Mouse (Mus musculus): ENCODE results near the gene Faim2. TPM values are rescaled to one million over a fixed set of nuclear protein-coding genes. Genes with fewer than 3 reads are reported as not detected.

Gene Faim2
- polyA plus RNA-seq, 1 experiment from 2014 or later: 58.2 TPM

- Histone ChIP-seq H3K36me3 (ENCODE audit: control insufficient read depth, insufficient read depth, low read length) (no peaks in the 10 kb centered on the region), H3K4me3 (ENCODE audit: low read length) (no peak overlapping the region), H3K4me1 (ENCODE audit: control insufficient read depth, insufficient read depth, low read depth, low read length) (no peaks in the 10 kb centered on the region), H3K9ac (ENCODE audit: low read depth, low read length) (no peak overlapping the region), H3K4me2 (ENCODE audit: low read length) (no peak overlapping the region), H3K27ac (ENCODE audit: low read depth, low read length) (no peak overlapping the region), H3K9me3 (ENCODE audit: control insufficient read depth, low read length) (no peaks in the 10 kb centered on the region), H3K27me3 (replicated peaks; ENCODE audit: control insufficient read depth, insufficient read depth, low read length) (no peaks in the 10 kb centered on the region)
- 50% methylated on average over 11 of the region's 11 CpGs for WGBS
- ATAC-seq: peak; percentile 37; the same call in 1 of the 2 replicates
Measured at GRCm38 (mm10) chr15:99546596-99546995, 18.6 kb upstream of the Faim2 start.

DNA sequence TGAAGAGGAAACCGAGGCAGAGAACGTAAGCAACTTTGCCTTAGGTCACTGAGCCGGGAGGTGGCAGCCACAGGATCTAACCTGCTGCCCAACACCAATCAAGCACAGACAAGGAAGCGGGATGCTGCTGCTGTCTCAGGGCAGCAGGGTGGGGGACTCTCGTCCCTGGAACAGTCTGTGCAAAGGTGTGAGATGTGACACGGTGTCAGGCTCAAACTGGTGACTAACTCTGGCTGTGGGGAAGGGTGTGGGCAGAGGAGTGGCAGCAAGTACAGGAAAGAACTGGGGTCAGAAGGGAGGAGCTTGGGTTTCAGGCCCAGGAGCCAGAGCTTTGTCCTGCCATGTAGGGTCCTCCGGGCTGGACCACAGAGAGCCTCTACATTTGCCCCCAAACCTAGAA, 16.1 kb upstream of the Faim2 start:
- H3K4me1 ChIP-seq (ENCODE audit: control insufficient read depth, insufficient read depth, low read depth, low read length): no peaks in the 10 kb centered on the region
- no peak overlapping the region for H3K4me3 ChIP-seq (ENCODE audit: low read length)
- H3K9me3 ChIP-seq (ENCODE audit: control insufficient read depth, low read length): no peaks in the 10 kb centered on the region
- no peak overlapping the region for H3K27ac ChIP-seq (ENCODE audit: low read depth, low read length)
- H3K27me3 ChIP-seq (replicated peaks; ENCODE audit: control insufficient read depth, insufficient read depth, low read length): no peaks in the 10 kb centered on the region
- no peaks in the 10 kb centered on the region for H3K36me3 ChIP-seq (ENCODE audit: control insufficient read depth, insufficient read depth, low read length)
- no peak overlapping the region for H3K4me2 ChIP-seq (ENCODE audit: low read length)
- WGBS: 84% methylated on average over 7 of the region's 7 CpGs
- H3K9ac ChIP-seq (ENCODE audit: low read depth, low read length): no peak overlapping the region
- no peak for ATAC-seq

GRCm38 (mm10) chr15:99539891-99540290, 11.9 kb upstream of the Faim2 start:
- peaks cover 4% of the 10 kb centered on the region; the same call in 1 of the 2 replicates for H3K4me1 ChIP-seq (ENCODE audit: control insufficient read depth, insufficient read depth, low read depth, low read length)
- H3K36me3 ChIP-seq (ENCODE audit: control insufficient read depth, insufficient read depth, low read length): no peaks in the 10 kb centered on the region
- 77% methylated on average over 8 of the region's 8 CpGs for WGBS
- H3K27me3 ChIP-seq (replicated peaks; ENCODE audit: control insufficient read depth, insufficient read depth, low read length): no peaks in the 10 kb centered on the region
- no peaks in the 10 kb centered on the region for H3K9me3 ChIP-seq (ENCODE audit: control insufficient read depth, low read length)
- no peak overlapping the region for H3K27ac ChIP-seq (ENCODE audit: low read depth, low read length)
- no peak overlapping the region for H3K4me3 ChIP-seq (ENCODE audit: low read length)
- no peak overlapping the region for H3K9ac ChIP-seq (ENCODE audit: low read depth, low read length)
- ATAC-seq: no peak
- H3K4me2 ChIP-seq (ENCODE audit: low read length): no peak overlapping the region

GRCm38 (mm10) chr15:99536889-99537862, 9.2 kb upstream of the Faim2 start:
- no peak overlapping the region for H3K4me3 ChIP-seq (ENCODE audit: low read length)
- 42% methylated on average over 11 of the region's 11 CpGs for WGBS
- H3K36me3 ChIP-seq (ENCODE audit: control insufficient read depth, insufficient read depth, low read length): no peaks in the 10 kb centered on the region
- H3K9me3 ChIP-seq (ENCODE audit: control insufficient read depth, low read length): no peaks in the 10 kb centered on the region
- ATAC-seq: peak; percentile 58; the same call in 1 of the 2 replicates
- H3K9ac ChIP-seq (ENCODE audit: low read depth, low read length): no peak overlapping the region; the same call in 1 of the 2 replicates
- H3K27me3 ChIP-seq (replicated peaks; ENCODE audit: control insufficient read depth, insufficient read depth, low read length): no peaks in the 10 kb centered on the region
- H3K4me1 ChIP-seq (ENCODE audit: control insufficient read depth, insufficient read depth, low read depth, low read length): peaks cover 4% of the 10 kb centered on the region; the same call in 1 of the 2 replicates
- no peak overlapping the region for H3K27ac ChIP-seq (ENCODE audit: low read depth, low read length)
- no peak overlapping the region for H3K4me2 ChIP-seq (ENCODE audit: low read length)

DNA sequence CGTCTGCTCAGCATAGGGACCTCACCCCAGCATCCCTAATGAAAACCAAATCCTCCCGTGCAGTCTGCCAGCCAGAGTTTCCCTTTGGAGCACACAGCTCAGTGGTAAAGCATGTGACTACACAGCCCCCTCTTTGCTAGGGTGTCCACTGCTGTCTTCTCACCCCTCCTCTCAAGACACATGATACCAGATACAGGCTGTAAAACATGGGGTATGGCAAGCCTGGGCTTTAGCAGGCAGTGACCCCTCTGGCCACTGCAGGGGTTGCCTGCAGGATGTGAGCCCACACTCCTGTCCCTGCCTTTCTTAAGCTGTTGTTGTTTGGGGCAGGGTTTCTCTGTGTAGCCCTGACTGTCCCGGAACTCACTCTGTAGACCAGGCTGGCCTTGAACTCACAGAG, 4.1 kb upstream of the Faim2 start:
- peaks cover 13% of the 10 kb centered on the region for H3K4me1 ChIP-seq (ENCODE audit: control insufficient read depth, insufficient read depth, low read depth, low read length)
- H3K9ac ChIP-seq (ENCODE audit: low read depth, low read length): no peak overlapping the region
- no peak overlapping the region for H3K27ac ChIP-seq (ENCODE audit: low read depth, low read length)
- 72% methylated on average over 3 of the region's 3 CpGs for WGBS
- no peak for ATAC-seq
- H3K27me3 ChIP-seq (replicated peaks; ENCODE audit: control insufficient read depth, insufficient read depth, low read length): no peaks in the 10 kb centered on the region; the same call in 1 of the 2 replicates
- no peaks in the 10 kb centered on the region for H3K36me3 ChIP-seq (ENCODE audit: control insufficient read depth, insufficient read depth, low read length)
- no peak overlapping the region for H3K4me2 ChIP-seq (ENCODE audit: low read length)
- no peaks in the 10 kb centered on the region for H3K9me3 ChIP-seq (ENCODE audit: control insufficient read depth, low read length)
- H3K4me3 ChIP-seq (ENCODE audit: low read length): no peak overlapping the region

DNA sequence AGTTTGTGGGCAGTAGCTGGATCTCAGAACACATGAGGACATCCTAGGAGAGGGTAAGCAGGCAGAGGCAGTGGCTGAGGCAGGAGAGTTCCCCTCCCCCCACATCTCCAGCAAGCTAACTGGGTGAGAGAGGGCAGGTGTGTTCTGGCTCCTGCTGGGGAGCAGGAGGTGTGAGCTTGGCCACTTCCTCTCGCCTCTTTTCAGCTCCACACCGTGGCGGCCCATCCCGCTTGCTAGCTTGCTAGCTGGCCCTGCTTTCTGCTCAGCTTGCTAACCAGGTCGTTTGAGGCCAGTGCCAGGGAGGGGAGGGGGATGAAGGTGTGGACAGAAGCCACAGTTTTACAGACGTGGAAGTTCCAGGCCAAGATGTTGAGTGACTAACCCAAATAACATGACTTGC, 3.2 kb upstream of the Faim2 start:
- H3K27me3 ChIP-seq (replicated peaks; ENCODE audit: control insufficient read depth, insufficient read depth, low read length): no peaks in the 10 kb centered on the region; the same call in 1 of the 2 replicates
- no peak for ATAC-seq
- no peak overlapping the region for H3K4me2 ChIP-seq (ENCODE audit: low read length)
- no peaks in the 10 kb centered on the region for H3K36me3 ChIP-seq (ENCODE audit: control insufficient read depth, insufficient read depth, low read length)
- 42% methylated on average over 6 of the region's 6 CpGs for WGBS
- H3K9me3 ChIP-seq (ENCODE audit: control insufficient read depth, low read length): no peaks in the 10 kb centered on the region
- peaks cover 18% of the 10 kb centered on the region for H3K4me1 ChIP-seq (ENCODE audit: control insufficient read depth, insufficient read depth, low read depth, low read length)
- H3K4me3 ChIP-seq (ENCODE audit: low read length): no peak overlapping the region
- peak overlapping the region; percentile 22; the same call in 1 of the 2 replicates for H3K9ac ChIP-seq (ENCODE audit: low read depth, low read length)
- H3K27ac ChIP-seq (ENCODE audit: low read depth, low read length): no peak overlapping the region

DNA sequence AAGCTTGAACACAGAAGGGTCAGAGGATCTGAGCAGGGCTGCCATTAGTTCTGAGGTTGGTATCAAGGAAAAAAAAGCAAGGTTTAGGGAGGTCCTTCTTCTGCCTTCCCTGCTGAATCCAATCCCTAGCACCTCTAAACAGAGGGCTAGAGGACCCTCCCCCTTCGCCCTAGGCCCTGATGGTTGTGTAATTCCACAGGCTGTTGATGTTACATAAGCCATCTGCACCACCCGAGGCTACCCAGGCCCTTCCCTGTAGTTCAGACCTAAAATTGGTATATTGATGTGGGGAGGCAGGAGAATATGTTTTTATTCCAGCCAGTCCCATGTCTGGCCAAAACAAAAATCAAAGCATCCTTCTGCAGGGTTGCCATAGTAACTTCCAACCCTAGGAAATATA, 1.3 kb downstream of the Faim2 start:
- Histone ChIP-seq H3K4me1 (ENCODE audit: control insufficient read depth, insufficient read depth, low read depth, low read length) (peaks cover 20% of the 10 kb centered on the region), H3K4me2 (ENCODE audit: low read length) (peak overlapping the region; percentile 62), H3K9me3 (ENCODE audit: control insufficient read depth, low read length) (no peaks in the 10 kb centered on the region), H3K4me3 (ENCODE audit: low read length) (peak overlapping the region; percentile 42), H3K27me3 (replicated peaks; ENCODE audit: control insufficient read depth, insufficient read depth, low read length) (no peaks in the 10 kb centered on the region), H3K36me3 (ENCODE audit: control insufficient read depth, insufficient read depth, low read length) (no peaks in the 10 kb centered on the region; the same call in 1 of the 2 replicates), H3K27ac (ENCODE audit: low read depth, low read length) (no peak overlapping the region; the same call in 1 of the 2 replicates), H3K9ac (ENCODE audit: low read depth, low read length) (0 out of 2 replicates have a peak overlapping the region, but pooled peaks have one; percentile 7)
- ATAC-seq: no peak
- WGBS: 58% methylated on average over 2 of the region's 2 CpGs

DNA sequence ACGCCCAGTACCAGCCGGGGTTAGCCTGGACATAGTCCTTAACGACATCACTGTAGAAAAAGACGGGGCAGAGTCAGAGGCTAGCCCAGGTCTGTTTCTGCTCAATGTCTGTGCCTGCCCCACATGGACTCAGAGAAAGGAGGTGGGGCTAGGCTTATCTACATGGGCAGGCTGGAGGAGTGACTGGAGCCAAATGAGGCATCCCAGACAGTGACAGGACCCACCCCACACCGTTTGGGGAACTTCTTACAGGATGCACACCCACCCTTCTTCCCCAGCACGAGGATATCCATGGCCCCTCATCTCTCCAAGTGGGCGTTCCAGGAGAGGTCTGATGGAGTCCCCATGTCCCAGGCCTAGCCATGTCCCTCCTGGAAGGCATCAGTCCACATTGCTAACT, 7.7 kb downstream of the Faim2 start:
- H3K4me1 ChIP-seq (ENCODE audit: control insufficient read depth, insufficient read depth, low read depth, low read length): no peaks in the 10 kb centered on the region
- no peaks in the 10 kb centered on the region for H3K27me3 ChIP-seq (replicated peaks; ENCODE audit: control insufficient read depth, insufficient read depth, low read length)
- no peak overlapping the region for H3K4me2 ChIP-seq (ENCODE audit: low read length)
- H3K4me3 ChIP-seq (ENCODE audit: low read length): no peak overlapping the region
- H3K27ac ChIP-seq (ENCODE audit: low read depth, low read length): no peak overlapping the region
- no peaks in the 10 kb centered on the region for H3K9me3 ChIP-seq (ENCODE audit: control insufficient read depth, low read length)
- H3K9ac ChIP-seq (ENCODE audit: low read depth, low read length): no peak overlapping the region
- no peak for ATAC-seq
- no peaks in the 10 kb centered on the region; the same call in 1 of the 2 replicates for H3K36me3 ChIP-seq (ENCODE audit: control insufficient read depth, insufficient read depth, low read length)
- WGBS: 86% methylated on average over 7 of the region's 7 CpGs

DNA sequence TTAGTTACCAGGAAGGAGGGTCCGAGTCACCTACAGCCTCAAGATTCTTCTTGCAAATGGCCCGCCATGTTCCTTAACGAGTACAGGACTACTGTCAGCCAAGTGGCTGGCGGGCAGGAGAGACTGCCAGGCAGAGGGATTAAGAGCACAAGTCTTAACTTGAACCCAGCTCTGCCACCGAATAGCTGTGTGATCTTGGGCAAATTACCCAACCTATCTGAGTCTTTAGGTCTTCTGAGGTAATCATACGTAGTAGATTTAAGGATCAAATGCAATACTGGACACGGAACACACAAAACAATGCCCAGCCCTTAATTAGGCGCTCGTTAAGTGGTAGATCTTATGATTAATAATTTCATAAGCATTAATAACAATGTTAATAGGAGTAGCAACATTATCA, 8.3 kb downstream of the Faim2 start:
- no peak for ATAC-seq

More for the DNA sequence above, 8.3 kb downstream of the Faim2 start:
- Histone ChIP-seq H3K4me1 (ENCODE audit: control insufficient read depth, insufficient read depth, low read depth, low read length) (no peaks in the 10 kb centered on the region), H3K27me3 (replicated peaks; ENCODE audit: control insufficient read depth, insufficient read depth, low read length) (no peaks in the 10 kb centered on the region), H3K27ac (ENCODE audit: low read depth, low read length) (no peak overlapping the region), H3K9ac (ENCODE audit: low read depth, low read length) (no peak overlapping the region), H3K4me2 (ENCODE audit: low read length) (no peak overlapping the region), H3K4me3 (ENCODE audit: low read length) (no peak overlapping the region), H3K36me3 (ENCODE audit: control insufficient read depth, insufficient read depth, low read length) (no peaks in the 10 kb centered on the region; the same call in 1 of the 2 replicates), H3K9me3 (ENCODE audit: control insufficient read depth, low read length) (no peaks in the 10 kb centered on the region)
- WGBS: 94% methylated on average over 9 of the region's 9 CpGs
